Mouse (Mus musculus): Measurements from ENCODE around the gene Ntng1. TPM values are rescaled to one million over a fixed set of nuclear protein-coding genes. Genes with fewer than 3 reads are reported as not detected.

The Ntng1 gene
- polyA plus RNA-seq, 1 experiment from 2014 or later: 2.2 TPM

DNA sequence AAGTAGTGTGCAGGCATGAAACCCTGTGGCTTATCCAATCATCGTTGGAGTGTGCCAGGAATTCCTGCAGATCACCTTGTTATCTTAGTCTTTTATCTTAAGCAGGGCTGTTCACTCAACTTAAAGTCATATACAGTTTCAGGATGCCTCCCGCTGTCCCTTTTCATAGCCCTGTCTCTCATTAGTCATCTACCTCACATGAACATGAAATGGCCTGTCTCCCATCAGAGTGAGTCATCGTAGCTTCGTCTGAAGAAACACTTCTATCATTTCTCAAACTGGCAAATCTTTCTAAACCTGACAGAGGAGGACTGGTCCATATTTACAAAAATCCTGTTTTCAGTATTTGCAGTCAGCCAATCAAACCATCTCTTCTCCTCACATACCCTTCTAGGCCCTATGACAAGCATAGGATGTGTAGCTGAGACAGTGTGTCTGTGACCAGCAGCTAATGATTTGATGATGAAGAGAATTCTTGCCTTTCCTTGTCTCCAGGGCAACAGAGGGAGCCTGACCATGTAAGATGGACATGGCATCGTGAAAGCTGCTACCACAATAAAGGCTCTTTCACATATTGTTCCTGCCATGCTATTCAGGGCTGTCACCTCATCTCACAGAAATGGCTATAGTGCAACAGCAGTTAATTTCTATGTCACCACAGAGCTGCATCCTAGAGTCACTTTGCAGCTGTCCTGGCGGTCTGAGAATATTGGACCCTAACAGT, 336.4 kb downstream of the Ntng1 start:
- no peaks in the 10 kb centered on the region for H3K36me3 ChIP-seq (ENCODE audit: control insufficient read depth, insufficient read depth, low read length)
- no peak overlapping the region for H3K27ac ChIP-seq (replicated peaks; ENCODE audit: low read depth, low read length)
- no peak overlapping the region for H3K4me3 ChIP-seq (ENCODE audit: low read depth, low read length)
- WGBS: 85% methylated on average over 6 of the region's 6 CpGs
- DNase-seq (ENCODE audit: low spot score): no peak
- H3K9ac ChIP-seq (ENCODE audit: low read length): no peak overlapping the region
- ATAC-seq (ENCODE audit: insufficient number of reproducible peaks, low FRiP score, low TSS enrichment, low read depth): no peak
- no peaks in the 10 kb centered on the region for H3K9me3 ChIP-seq (ENCODE audit: control insufficient read depth, low read length)
- H3K4me2 ChIP-seq (ENCODE audit: low read depth, severe bottlenecking): no peak overlapping the region
- H3K4me1 ChIP-seq (ENCODE audit: control insufficient read depth, insufficient read depth, low read length): no peaks in the 10 kb centered on the region
- H3K27me3 ChIP-seq (ENCODE audit: control insufficient read depth, insufficient read depth, low read length): no peaks in the 10 kb centered on the region

GRCm38 (mm10) chr3:109804145-109804544, 339.7 kb downstream of the Ntng1 start:
- H3K27me3 ChIP-seq (ENCODE audit: control insufficient read depth, insufficient read depth, low read length): no peaks in the 10 kb centered on the region
- H3K36me3 ChIP-seq (ENCODE audit: control insufficient read depth, insufficient read depth, low read length): no peaks in the 10 kb centered on the region
- no peaks in the 10 kb centered on the region for H3K9me3 ChIP-seq (ENCODE audit: control insufficient read depth, low read length)
- no peak overlapping the region for H3K4me3 ChIP-seq (ENCODE audit: low read depth, low read length)
- ATAC-seq (ENCODE audit: insufficient number of reproducible peaks, low FRiP score, low TSS enrichment, low read depth): no peak
- no peak overlapping the region for H3K27ac ChIP-seq (replicated peaks; ENCODE audit: low read depth, low read length)
- WGBS: 68% methylated on average over 2 of the region's 2 CpGs
- no peak for DNase-seq (ENCODE audit: low spot score)
- no peaks in the 10 kb centered on the region for H3K4me1 ChIP-seq (ENCODE audit: control insufficient read depth, insufficient read depth, low read length)
- H3K4me2 ChIP-seq (ENCODE audit: low read depth, severe bottlenecking): no peak overlapping the region
- no peak overlapping the region for H3K9ac ChIP-seq (ENCODE audit: low read length)

- Histone ChIP-seq H3K4me1 (ENCODE audit: control insufficient read depth, insufficient read depth, low read length) (no peaks in the 10 kb centered on the region), H3K9ac (ENCODE audit: low read length) (no peak overlapping the region), H3K4me2 (ENCODE audit: low read depth, severe bottlenecking) (no peak overlapping the region), H3K36me3 (ENCODE audit: control insufficient read depth, insufficient read depth, low read length) (no peaks in the 10 kb centered on the region), H3K27ac (replicated peaks; ENCODE audit: low read depth, low read length) (no peak overlapping the region), H3K4me3 (ENCODE audit: low read depth, low read length) (no peak overlapping the region), H3K27me3 (ENCODE audit: control insufficient read depth, insufficient read depth, low read length) (no peaks in the 10 kb centered on the region), H3K9me3 (ENCODE audit: control insufficient read depth, low read length) (no peaks in the 10 kb centered on the region)
- 70% methylated on average over 3 of the region's 3 CpGs for WGBS
- DNase-seq (ENCODE audit: low spot score) (no peak), ATAC-seq (ENCODE audit: insufficient number of reproducible peaks, low FRiP score, low TSS enrichment, low read depth) (no peak)
Measured at GRCm38 (mm10) chr3:109803616-109804015, 340.2 kb downstream of the Ntng1 start.

GRCm38 (mm10) chr3:109797354-109797753, 346.5 kb downstream of the Ntng1 start:
- no peak overlapping the region for H3K9ac ChIP-seq (ENCODE audit: low read length)
- no peaks in the 10 kb centered on the region for H3K4me1 ChIP-seq (ENCODE audit: control insufficient read depth, insufficient read depth, low read length)
- ATAC-seq (ENCODE audit: insufficient number of reproducible peaks, low FRiP score, low TSS enrichment, low read depth): no peak
- H3K36me3 ChIP-seq (ENCODE audit: control insufficient read depth, insufficient read depth, low read length): no peaks in the 10 kb centered on the region
- no peak for DNase-seq (ENCODE audit: low spot score)
- H3K27me3 ChIP-seq (ENCODE audit: control insufficient read depth, insufficient read depth, low read length): no peaks in the 10 kb centered on the region
- no peak overlapping the region for H3K4me2 ChIP-seq (ENCODE audit: low read depth, severe bottlenecking)
- no peaks in the 10 kb centered on the region for H3K9me3 ChIP-seq (ENCODE audit: control insufficient read depth, low read length)
- no peak overlapping the region for H3K4me3 ChIP-seq (ENCODE audit: low read depth, low read length)
- 81% methylated on average over 11 of the region's 11 CpGs for WGBS
- H3K27ac ChIP-seq (replicated peaks; ENCODE audit: low read depth, low read length): no peak overlapping the region

DNA sequence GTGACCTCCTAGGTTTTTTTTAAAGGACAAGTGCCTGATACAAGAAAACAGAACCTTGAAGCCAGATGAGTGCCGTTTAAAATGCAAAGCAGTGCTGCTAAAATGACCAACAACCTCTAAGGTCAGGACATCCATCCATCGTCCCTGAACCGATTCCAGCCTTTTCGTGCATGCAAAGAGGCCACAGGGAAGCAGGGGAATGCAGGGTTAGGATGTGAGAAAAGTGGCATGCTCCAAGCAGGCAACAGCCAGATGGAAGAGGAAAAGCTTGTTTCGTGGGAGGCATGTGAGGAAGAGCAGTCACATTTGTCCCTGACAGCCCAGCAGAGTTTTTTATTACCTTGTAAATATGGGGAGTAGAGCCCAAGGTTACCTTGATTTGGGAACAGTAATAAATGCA, 360.6 kb downstream of the Ntng1 start:
- Histone ChIP-seq H3K4me2 (ENCODE audit: low read depth, severe bottlenecking) (no peak overlapping the region), H3K9ac (ENCODE audit: low read length) (no peak overlapping the region), H3K4me1 (ENCODE audit: control insufficient read depth, insufficient read depth, low read length) (no peaks in the 10 kb centered on the region), H3K4me3 (ENCODE audit: low read depth, low read length) (no peak overlapping the region), H3K9me3 (ENCODE audit: control insufficient read depth, low read length) (no peaks in the 10 kb centered on the region), H3K27me3 (ENCODE audit: control insufficient read depth, insufficient read depth, low read length) (no peaks in the 10 kb centered on the region), H3K27ac (replicated peaks; ENCODE audit: low read depth, low read length) (no peak overlapping the region), H3K36me3 (ENCODE audit: control insufficient read depth, insufficient read depth, low read length) (no peaks in the 10 kb centered on the region)
- DNase-seq (ENCODE audit: low spot score) (peak; percentile 30), ATAC-seq (ENCODE audit: insufficient number of reproducible peaks, low FRiP score, low TSS enrichment, low read depth) (no peak)
- WGBS: 10% methylated on average over 5 of the region's 5 CpGs

- H3K9ac ChIP-seq (ENCODE audit: low read length): peak overlapping the region; percentile 61
- WGBS: 6% methylated on average over 27 of the region's 27 CpGs
- peak overlapping the region; percentile 25 for H3K4me3 ChIP-seq (ENCODE audit: low read depth, low read length)
- H3K36me3 ChIP-seq (ENCODE audit: control insufficient read depth, insufficient read depth, low read length): no peaks in the 10 kb centered on the region
- peak overlapping the region; percentile 76 for H3K4me2 ChIP-seq (ENCODE audit: low read depth, severe bottlenecking)
- DNase-seq (ENCODE audit: low spot score): peak; percentile 81
- no peaks in the 10 kb centered on the region for H3K27me3 ChIP-seq (ENCODE audit: control insufficient read depth, insufficient read depth, low read length)
- peak; percentile 84 for ATAC-seq (ENCODE audit: insufficient number of reproducible peaks, low FRiP score, low TSS enrichment, low read depth)
- no peaks in the 10 kb centered on the region for H3K4me1 ChIP-seq (ENCODE audit: control insufficient read depth, insufficient read depth, low read length)
- no peaks in the 10 kb centered on the region for H3K9me3 ChIP-seq (ENCODE audit: control insufficient read depth, low read length)
- H3K27ac ChIP-seq (replicated peaks; ENCODE audit: low read depth, low read length): no peak overlapping the region
Measured at GRCm38 (mm10) chr3:109782289-109782951, 361.4 kb downstream of the Ntng1 start.

- peak; percentile 24 for DNase-seq (ENCODE audit: low spot score)
- no peaks in the 10 kb centered on the region for H3K4me1 ChIP-seq (ENCODE audit: control insufficient read depth, insufficient read depth, low read length)
- peak overlapping the region; percentile 76 for H3K4me2 ChIP-seq (ENCODE audit: low read depth, severe bottlenecking)
- no peaks in the 10 kb centered on the region for H3K36me3 ChIP-seq (ENCODE audit: control insufficient read depth, insufficient read depth, low read length)
- no peaks in the 10 kb centered on the region for H3K9me3 ChIP-seq (ENCODE audit: control insufficient read depth, low read length)
- no peaks in the 10 kb centered on the region for H3K27me3 ChIP-seq (ENCODE audit: control insufficient read depth, insufficient read depth, low read length)
- no peak overlapping the region for H3K27ac ChIP-seq (replicated peaks; ENCODE audit: low read depth, low read length)
- WGBS: 70% methylated on average over 7 of the region's 7 CpGs
- 0 out of 2 replicates have a peak, but pooled peaks have one; percentile 4 for ATAC-seq (ENCODE audit: insufficient number of reproducible peaks, low FRiP score, low TSS enrichment, low read depth)
- H3K4me3 ChIP-seq (ENCODE audit: low read depth, low read length): no peak overlapping the region
- H3K9ac ChIP-seq (ENCODE audit: low read length): no peak overlapping the region
Measured at GRCm38 (mm10) chr3:109781917-109782288, 361.9 kb downstream of the Ntng1 start.

- ATAC-seq (ENCODE audit: insufficient number of reproducible peaks, low FRiP score, low TSS enrichment, low read depth) (peak; percentile 33; the same call in 1 of the 2 replicates), DNase-seq (ENCODE audit: low spot score) (no peak)
- H3K27me3 ChIP-seq (ENCODE audit: control insufficient read depth, insufficient read depth, low read length): no peaks in the 10 kb centered on the region
- WGBS: 23% methylated on average over 2 of the region's 2 CpGs
- no peaks in the 10 kb centered on the region for H3K9me3 ChIP-seq (ENCODE audit: control insufficient read depth, low read length)
- H3K27ac ChIP-seq (replicated peaks; ENCODE audit: low read depth, low read length): no peak overlapping the region
- H3K9ac ChIP-seq (ENCODE audit: low read length): no peak overlapping the region
- no peaks in the 10 kb centered on the region for H3K4me1 ChIP-seq (ENCODE audit: control insufficient read depth, insufficient read depth, low read length)
- no peak overlapping the region for H3K4me3 ChIP-seq (ENCODE audit: low read depth, low read length)
- no peak overlapping the region for H3K4me2 ChIP-seq (ENCODE audit: low read depth, severe bottlenecking)
- H3K36me3 ChIP-seq (ENCODE audit: control insufficient read depth, insufficient read depth, low read length): no peaks in the 10 kb centered on the region
Measured at GRCm38 (mm10) chr3:109775200-109775599, 368.6 kb downstream of the Ntng1 start.
